Mouse (Mus musculus): ENCODE measurements at regions not wholly inside any gene's neighbourhood (a gene's known extent, or its start where the extent isn't known, plus 50 kb on each side); places are given as distances from the start of the nearest gene placed in this dataset.
A peak's percentile ranks its signal among the peaks of the same experiment; 100 is the strongest.

DNA sequence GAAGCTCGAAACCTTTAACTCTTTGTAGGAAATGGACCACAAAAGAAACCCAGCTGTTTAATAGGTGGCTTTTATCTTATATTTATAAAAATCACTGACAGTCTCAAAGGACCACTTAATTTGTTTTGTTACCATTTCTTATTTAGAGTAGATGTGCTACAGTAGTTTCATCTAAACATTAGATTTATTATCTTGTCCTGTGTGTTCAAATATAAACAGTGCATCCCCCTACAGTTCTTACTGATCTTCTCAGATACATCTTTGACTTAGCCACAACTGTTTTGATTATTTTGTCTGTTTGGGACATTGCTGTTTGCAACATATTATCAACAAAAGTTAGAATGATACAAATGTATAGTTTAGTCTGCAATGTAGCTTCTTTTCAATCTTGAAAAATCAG lies 716.5 kb downstream of the Mecom start:
- H3K4me1 ChIP-seq (ENCODE audit: control insufficient read depth, insufficient read depth, low read length) = no peaks in the 10 kb centered on the region
- no peak overlapping the region for H3K9ac ChIP-seq (replicated peaks; ENCODE audit: low read depth, low read length)
- no peak overlapping the region for H3K4me3 ChIP-seq (ENCODE audit: low read depth, low read length)
- no peaks in the 10 kb centered on the region for H3K36me3 ChIP-seq (ENCODE audit: control insufficient read depth, insufficient read depth, low read length)
- ATAC-seq (ENCODE audit: insufficient number of reproducible peaks, insufficient read depth, low FRiP score, low read depth) = no peak
- WGBS = 61% methylated on average over 1 of the region's 1 CpGs
- no peak overlapping the region for H3K4me2 ChIP-seq (replicated peaks; ENCODE audit: low read depth, low read length)
- H3K27ac ChIP-seq (ENCODE audit: low read length) = no peak overlapping the region
- no peaks in the 10 kb centered on the region for H3K9me3 ChIP-seq (ENCODE audit: control insufficient read depth, low read depth, low read length)
- no peaks in the 10 kb centered on the region for H3K27me3 ChIP-seq (ENCODE audit: control insufficient read depth, insufficient read depth, low read length)

GRCm38 (mm10) chr3:29822622-29823370 lies 725.0 kb downstream of the Mecom start:
- H3K27ac ChIP-seq (ENCODE audit: low read length) = no peak overlapping the region
- no peak overlapping the region for H3K4me3 ChIP-seq (ENCODE audit: low read depth, low read length)
- H3K9ac ChIP-seq (replicated peaks; ENCODE audit: low read depth, low read length) = no peak overlapping the region
- H3K27me3 ChIP-seq (ENCODE audit: control insufficient read depth, insufficient read depth, low read length) = no peaks in the 10 kb centered on the region
- no peak overlapping the region for H3K4me2 ChIP-seq (replicated peaks; ENCODE audit: low read depth, low read length)
- 79% methylated on average over 10 of the region's 10 CpGs for WGBS
- ATAC-seq (ENCODE audit: insufficient number of reproducible peaks, insufficient read depth, low FRiP score, low read depth) = no peak
- 0 out of 2 replicates have a peak, but pooled peaks cover 4% of the 10 kb centered on the region for H3K4me1 ChIP-seq (ENCODE audit: control insufficient read depth, insufficient read depth, low read length)
- no peaks in the 10 kb centered on the region for H3K9me3 ChIP-seq (ENCODE audit: control insufficient read depth, low read depth, low read length)
- H3K36me3 ChIP-seq (ENCODE audit: control insufficient read depth, insufficient read depth, low read length) = no peaks in the 10 kb centered on the region

DNA sequence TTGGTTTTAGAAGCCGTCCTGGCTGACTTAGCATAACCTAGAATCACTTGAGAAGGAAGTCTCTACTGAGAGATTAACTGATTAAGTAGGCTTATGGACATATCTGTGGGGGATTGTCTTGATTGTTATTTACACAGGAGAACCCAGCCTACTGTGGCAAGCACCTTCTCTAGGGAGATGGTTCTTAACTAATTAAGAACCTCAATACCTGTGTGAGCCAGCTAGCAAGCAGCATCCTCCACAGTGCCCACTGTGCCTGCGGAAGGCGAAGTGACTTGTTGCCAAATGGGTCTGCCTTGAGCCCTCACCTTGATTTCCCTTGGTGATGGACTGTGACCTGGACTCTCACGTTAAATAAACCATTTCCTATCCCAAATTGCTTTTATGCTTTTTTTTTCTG lies 730.8 kb downstream of the Mecom start:
- Histone ChIP-seq H3K4me2 (replicated peaks; ENCODE audit: low read depth, low read length) (no peak overlapping the region), H3K4me3 (ENCODE audit: low read depth, low read length) (no peak overlapping the region), H3K27ac (ENCODE audit: low read length) (no peak overlapping the region), H3K9ac (replicated peaks; ENCODE audit: low read depth, low read length) (no peak overlapping the region), H3K27me3 (ENCODE audit: control insufficient read depth, insufficient read depth, low read length) (no peaks in the 10 kb centered on the region), H3K4me1 (ENCODE audit: control insufficient read depth, insufficient read depth, low read length) (0 out of 2 replicates have a peak, but pooled peaks cover 9% of the 10 kb centered on the region), H3K9me3 (ENCODE audit: control insufficient read depth, low read depth, low read length) (no peaks in the 10 kb centered on the region), H3K36me3 (ENCODE audit: control insufficient read depth, insufficient read depth, low read length) (no peaks in the 10 kb centered on the region)
- WGBS = 79% methylated on average over 4 of the region's 4 CpGs
- no peak for ATAC-seq (ENCODE audit: insufficient number of reproducible peaks, insufficient read depth, low FRiP score, low read depth)

DNA sequence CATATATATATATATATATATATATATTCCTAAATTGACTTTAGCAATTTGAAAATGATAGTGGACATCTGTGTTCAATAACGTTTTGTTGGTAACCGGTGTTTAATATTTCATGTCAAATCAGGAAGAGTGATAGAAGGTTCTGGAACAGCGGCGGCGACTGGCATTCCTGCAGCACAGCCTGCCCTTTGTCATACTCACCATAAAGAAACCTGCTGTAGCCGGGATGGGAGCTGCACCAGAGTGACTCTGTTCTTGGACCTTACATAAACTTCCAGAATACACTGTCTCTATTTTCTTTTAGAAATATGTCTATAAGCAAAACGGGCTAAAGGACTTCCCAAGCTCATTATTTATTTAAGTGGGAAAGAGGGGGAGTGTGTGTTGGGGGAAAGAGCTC lies 731.5 kb downstream of the Egfem1 start:
- no peak overlapping the region for H3K4me3 ChIP-seq (ENCODE audit: low read depth, low read length)
- 34% methylated on average over 7 of the region's 7 CpGs for WGBS
- no peaks in the 10 kb centered on the region for H3K36me3 ChIP-seq (ENCODE audit: control insufficient read depth, insufficient read depth, low read length)
- H3K27ac ChIP-seq (ENCODE audit: low read length) = no peak overlapping the region
- H3K9me3 ChIP-seq (ENCODE audit: control insufficient read depth, low read depth, low read length) = no peaks in the 10 kb centered on the region
- peak overlapping the region; percentile 14; the same call in 1 of the 2 replicates for H3K4me2 ChIP-seq (replicated peaks; ENCODE audit: low read depth, low read length)
- H3K4me1 ChIP-seq (ENCODE audit: control insufficient read depth, insufficient read depth, low read length) = 0 out of 2 replicates have a peak, but pooled peaks cover 9% of the 10 kb centered on the region
- no peak overlapping the region for H3K9ac ChIP-seq (replicated peaks; ENCODE audit: low read depth, low read length)
- no peak for ATAC-seq (ENCODE audit: insufficient number of reproducible peaks, insufficient read depth, low FRiP score, low read depth)
- H3K27me3 ChIP-seq (ENCODE audit: control insufficient read depth, insufficient read depth, low read length) = no peaks in the 10 kb centered on the region

DNA sequence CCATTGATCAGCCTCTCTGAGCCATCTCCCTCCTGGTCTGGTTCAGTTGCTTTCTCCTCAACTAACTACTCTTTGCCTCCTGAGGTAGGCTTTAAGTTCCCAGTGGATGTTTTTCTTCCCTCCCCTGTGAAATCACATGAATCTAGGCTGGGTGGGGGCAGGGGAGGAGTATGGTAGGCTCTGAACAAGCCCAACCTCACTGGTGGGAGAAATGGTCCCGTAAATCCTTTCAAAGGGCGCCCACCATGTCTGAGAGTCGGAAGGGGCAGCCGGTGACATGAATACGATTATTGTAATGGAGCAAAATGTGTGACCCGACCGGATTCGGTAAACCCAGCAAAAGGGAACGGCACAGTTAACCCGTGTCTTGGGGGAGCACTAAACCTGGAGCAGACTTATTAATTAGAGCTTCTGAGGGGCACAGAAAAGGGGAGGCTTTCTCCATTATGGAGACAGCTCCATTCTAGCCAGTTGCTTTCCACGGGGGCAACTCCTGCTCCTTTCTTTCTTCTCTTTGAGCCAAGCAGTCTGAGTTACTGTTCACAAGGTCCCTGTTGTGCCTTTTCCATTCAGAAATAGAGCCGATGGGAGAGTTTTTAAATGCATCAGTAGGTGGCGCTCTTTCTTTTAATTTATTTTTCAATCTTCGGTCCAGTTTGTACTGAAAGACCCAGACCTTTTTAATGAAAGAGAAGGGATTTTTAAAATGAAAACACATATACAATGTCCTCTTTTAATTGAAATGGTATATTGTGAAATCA lies 730.8 kb downstream of the Egfem1 start:
- H3K4me3 ChIP-seq (ENCODE audit: low read depth, low read length) = no peak overlapping the region

DNA sequence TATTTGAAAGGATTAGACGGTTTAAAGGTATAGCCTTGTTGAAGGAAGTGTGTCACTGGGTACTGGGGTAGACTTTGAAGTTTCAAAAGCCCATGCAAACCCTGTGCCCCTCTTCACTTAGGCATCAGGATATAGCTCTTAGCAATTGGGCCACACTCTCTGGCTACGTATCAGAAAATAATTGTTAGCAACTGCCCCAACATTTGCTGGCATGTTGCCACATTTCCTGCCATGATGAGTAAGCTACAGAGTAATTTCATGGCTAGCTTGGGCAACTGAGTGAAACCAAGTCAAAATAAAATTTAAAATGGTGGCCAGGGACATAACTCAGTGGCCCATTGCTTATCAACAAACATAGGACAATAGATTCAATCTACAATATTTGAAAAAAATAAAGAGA lies 724.2 kb downstream of the Egfem1 start:
- Histone ChIP-seq H3K4me3 (ENCODE audit: low read depth, low read length) (no peak overlapping the region), H3K27ac (ENCODE audit: low read length) (no peak overlapping the region), H3K9me3 (ENCODE audit: control insufficient read depth, low read depth, low read length) (no peaks in the 10 kb centered on the region), H3K4me2 (replicated peaks; ENCODE audit: low read depth, low read length) (no peak overlapping the region), H3K36me3 (ENCODE audit: control insufficient read depth, insufficient read depth, low read length) (no peaks in the 10 kb centered on the region), H3K9ac (replicated peaks; ENCODE audit: low read depth, low read length) (no peak overlapping the region), H3K27me3 (ENCODE audit: control insufficient read depth, insufficient read depth, low read length) (no peaks in the 10 kb centered on the region), H3K4me1 (ENCODE audit: control insufficient read depth, insufficient read depth, low read length) (no peaks in the 10 kb centered on the region)
- ATAC-seq (ENCODE audit: insufficient number of reproducible peaks, insufficient read depth, low FRiP score, low read depth) = no peak
- 83% methylated on average over 2 of the region's 2 CpGs for WGBS

More for the DNA sequence above, 730.8 kb downstream of the Egfem1 start:
- Histone ChIP-seq H3K9me3 (ENCODE audit: control insufficient read depth, low read depth, low read length) (no peaks in the 10 kb centered on the region), H3K4me1 (ENCODE audit: control insufficient read depth, insufficient read depth, low read length) (0 out of 2 replicates have a peak, but pooled peaks cover 9% of the 10 kb centered on the region), H3K36me3 (ENCODE audit: control insufficient read depth, insufficient read depth, low read length) (no peaks in the 10 kb centered on the region), H3K4me2 (replicated peaks; ENCODE audit: low read depth, low read length) (no peak overlapping the region), H3K9ac (replicated peaks; ENCODE audit: low read depth, low read length) (no peak overlapping the region), H3K27ac (ENCODE audit: low read length) (no peak overlapping the region), H3K27me3 (ENCODE audit: control insufficient read depth, insufficient read depth, low read length) (no peaks in the 10 kb centered on the region)
- 50% methylated on average over 14 of the region's 14 CpGs for WGBS
- peak; percentile 56; the same call in 1 of the 2 replicates for ATAC-seq (ENCODE audit: insufficient number of reproducible peaks, insufficient read depth, low FRiP score, low read depth)

DNA sequence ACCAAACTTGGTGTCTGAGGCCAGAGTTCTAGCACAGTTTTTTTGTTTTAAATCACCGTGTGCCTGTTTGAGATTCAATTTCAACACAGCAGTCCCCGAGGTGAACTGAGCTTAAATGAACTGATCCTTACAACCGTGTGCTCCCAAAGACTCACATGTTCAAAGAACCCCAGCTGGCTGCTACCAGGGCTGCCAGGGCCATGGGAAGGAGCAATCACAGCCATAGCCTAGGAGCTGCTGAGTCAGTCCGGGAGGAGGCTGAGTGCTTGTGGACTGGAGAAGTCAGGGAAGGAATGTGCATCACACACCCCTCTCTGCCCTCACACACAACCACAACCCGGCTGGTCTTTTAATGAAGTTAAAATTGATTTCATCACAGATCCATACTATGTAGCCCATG lies 721.6 kb downstream of the Egfem1 start:
- H3K4me3 ChIP-seq (ENCODE audit: low read depth, low read length) = no peak overlapping the region
- ATAC-seq (ENCODE audit: insufficient number of reproducible peaks, insufficient read depth, low FRiP score, low read depth) = no peak
- no peak overlapping the region for H3K27ac ChIP-seq (ENCODE audit: low read length)
- no peaks in the 10 kb centered on the region for H3K4me1 ChIP-seq (ENCODE audit: control insufficient read depth, insufficient read depth, low read length)
- 25% methylated on average over 5 of the region's 5 CpGs for WGBS
- no peaks in the 10 kb centered on the region for H3K27me3 ChIP-seq (ENCODE audit: control insufficient read depth, insufficient read depth, low read length)
- no peaks in the 10 kb centered on the region for H3K9me3 ChIP-seq (ENCODE audit: control insufficient read depth, low read depth, low read length)
- no peak overlapping the region for H3K9ac ChIP-seq (replicated peaks; ENCODE audit: low read depth, low read length)
- no peak overlapping the region for H3K4me2 ChIP-seq (replicated peaks; ENCODE audit: low read depth, low read length)
- H3K36me3 ChIP-seq (ENCODE audit: control insufficient read depth, insufficient read depth, low read length) = no peaks in the 10 kb centered on the region

GRCm38 (mm10) chr3:29801081-29801480 lies 719.3 kb downstream of the Egfem1 start:
- Histone ChIP-seq H3K9ac (replicated peaks; ENCODE audit: low read depth, low read length) (no peak overlapping the region), H3K27ac (ENCODE audit: low read length) (no peak overlapping the region), H3K4me2 (replicated peaks; ENCODE audit: low read depth, low read length) (no peak overlapping the region), H3K4me1 (ENCODE audit: control insufficient read depth, insufficient read depth, low read length) (no peaks in the 10 kb centered on the region), H3K9me3 (ENCODE audit: control insufficient read depth, low read depth, low read length) (no peaks in the 10 kb centered on the region), H3K4me3 (ENCODE audit: low read depth, low read length) (no peak overlapping the region), H3K27me3 (ENCODE audit: control insufficient read depth, insufficient read depth, low read length) (no peaks in the 10 kb centered on the region), H3K36me3 (ENCODE audit: control insufficient read depth, insufficient read depth, low read length) (no peaks in the 10 kb centered on the region)
- ATAC-seq (ENCODE audit: insufficient number of reproducible peaks, insufficient read depth, low FRiP score, low read depth) = no peak
- WGBS = 50% methylated on average over 3 of the region's 3 CpGs

Data from stomach, embryonic 14.5 days (tissue).